Mouse (Mus musculus): ENCODE results near the gene Pald1. TPM values are rescaled to one million over a fixed set of nuclear protein-coding genes. Genes with fewer than 3 reads are reported as not detected.
A peak's percentile ranks its signal among the peaks of the same experiment; 100 is the strongest.

Gene Pald1
- total RNA-seq, 4 experiments from 2014 or later, result 13.2 to 24.9 (median 19.0) TPM

DNA sequence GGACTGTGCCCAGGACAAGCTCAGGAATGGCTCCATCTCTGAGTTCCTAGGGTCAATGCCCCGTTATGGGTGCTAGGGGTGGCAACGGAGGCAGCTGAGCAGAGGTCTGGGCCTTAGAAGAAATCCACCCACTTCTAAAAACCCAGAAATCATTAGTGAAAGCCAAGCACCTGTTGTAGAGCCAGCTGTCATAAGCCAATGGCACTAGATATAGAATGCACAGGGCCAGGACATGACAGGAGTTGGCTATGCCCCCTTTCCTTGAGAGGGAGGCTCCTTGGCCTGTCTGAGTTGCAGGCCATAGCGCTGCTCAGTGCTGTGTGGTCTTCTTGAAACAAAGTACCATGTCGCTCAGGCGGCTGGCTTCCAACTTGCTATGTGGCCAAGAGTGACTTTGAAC, 17.1 kb upstream of the Pald1 start:
- no peak for DNase-seq

DNA sequence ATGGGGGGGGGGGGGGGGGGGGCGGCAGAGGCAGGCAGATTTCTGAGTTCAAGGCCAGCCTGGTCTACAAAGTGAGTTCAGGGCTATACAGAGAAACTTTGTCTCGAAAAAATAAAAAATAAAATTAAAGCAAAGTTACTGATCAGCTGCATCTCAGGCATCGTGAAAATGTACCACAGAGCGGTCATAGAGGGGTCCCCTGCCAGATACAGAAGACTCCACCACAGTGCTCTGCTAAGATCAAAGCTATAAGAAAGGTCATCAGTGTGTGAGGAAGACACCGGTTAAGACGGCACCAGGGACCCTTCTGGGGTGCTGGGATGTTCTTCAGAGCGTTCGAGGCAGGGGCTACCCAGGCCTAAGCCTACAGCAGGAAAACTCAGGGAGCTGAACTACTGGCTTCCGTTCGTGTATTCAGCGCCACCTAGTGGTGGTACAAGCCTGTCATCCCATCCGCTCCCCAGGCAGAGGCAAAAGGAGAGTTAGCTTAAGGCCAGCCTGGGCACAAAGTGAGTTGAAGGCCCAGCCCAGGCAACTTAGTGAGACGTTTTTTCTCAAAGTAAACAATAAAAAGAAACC, 15.9 kb upstream of the Pald1 start:
- DNase-seq, result no peak

DNA sequence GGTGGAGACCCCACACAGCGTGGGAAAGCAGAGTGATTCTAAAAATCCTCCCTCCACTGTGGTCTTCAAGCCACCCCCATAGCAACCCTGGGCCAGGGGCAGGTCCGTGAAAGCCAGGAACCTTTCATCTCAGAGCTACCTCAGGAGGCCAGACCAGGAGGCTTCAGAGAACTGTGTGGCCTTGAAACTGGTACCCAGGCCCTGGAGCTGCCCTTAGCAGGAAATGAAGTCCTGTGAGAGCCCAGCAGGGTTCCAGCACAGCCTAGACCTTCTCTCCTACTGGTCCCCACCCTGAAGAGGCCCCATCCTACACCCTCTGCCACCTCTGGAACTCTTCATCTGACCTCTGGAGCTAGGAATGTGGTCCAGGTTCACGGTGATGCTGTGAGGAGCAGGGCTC, 14.8 kb upstream of the Pald1 start:
- DNase-seq, result no peak

DNA sequence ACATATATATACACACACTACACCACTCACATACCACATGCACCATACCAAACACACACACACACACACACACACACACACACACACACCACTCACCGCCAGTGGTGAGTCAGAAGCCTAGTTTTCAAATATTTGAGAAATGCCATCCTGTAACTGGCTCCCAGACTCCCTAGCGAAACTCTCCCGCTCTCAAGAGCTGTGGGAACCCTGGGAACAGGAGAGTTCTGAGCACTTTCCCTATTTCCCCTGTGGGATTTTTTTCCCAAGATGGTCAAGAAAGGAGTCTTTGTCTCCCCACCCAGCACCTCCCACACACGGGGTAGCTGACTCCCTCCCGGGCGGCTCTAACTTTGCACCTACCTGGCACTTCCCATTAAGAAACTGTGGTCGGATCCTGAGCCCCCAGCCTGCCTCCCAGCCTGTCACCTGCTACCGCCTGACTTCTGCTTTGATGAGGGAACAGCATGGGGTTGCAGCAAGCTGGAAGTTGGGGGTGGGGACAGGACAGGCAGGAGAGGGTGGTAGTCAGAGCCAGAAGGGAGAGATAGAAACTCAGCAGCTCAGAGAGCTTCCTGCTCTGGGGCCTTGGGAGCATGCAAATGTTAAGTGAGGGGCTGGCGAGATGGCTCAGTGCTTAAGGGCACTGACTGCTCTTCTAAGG, 11.3 kb upstream of the Pald1 start:
- DNase-seq, result no peak

DNA sequence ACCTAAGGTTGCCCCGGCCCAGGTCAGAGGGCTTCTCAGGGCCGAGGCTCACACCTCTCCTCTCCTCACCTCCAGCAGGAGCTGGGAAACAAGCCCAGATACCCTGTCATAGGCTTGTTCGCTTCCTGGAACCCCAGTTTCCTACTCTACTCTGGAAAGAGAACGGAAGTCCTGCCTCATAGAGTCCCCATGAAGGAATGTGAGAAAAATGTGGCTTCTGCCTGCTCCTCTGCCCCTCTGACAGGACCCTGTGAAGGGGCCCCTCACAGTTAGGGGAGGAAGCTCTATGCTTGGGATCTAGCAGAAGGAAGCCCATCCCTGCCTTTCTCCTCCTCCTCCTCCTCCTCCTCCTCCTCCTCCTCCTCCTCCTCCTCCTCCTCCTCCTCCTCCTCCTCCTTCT, 9.3 kb upstream of the Pald1 start:
- DNase-seq, result no peak

DNA sequence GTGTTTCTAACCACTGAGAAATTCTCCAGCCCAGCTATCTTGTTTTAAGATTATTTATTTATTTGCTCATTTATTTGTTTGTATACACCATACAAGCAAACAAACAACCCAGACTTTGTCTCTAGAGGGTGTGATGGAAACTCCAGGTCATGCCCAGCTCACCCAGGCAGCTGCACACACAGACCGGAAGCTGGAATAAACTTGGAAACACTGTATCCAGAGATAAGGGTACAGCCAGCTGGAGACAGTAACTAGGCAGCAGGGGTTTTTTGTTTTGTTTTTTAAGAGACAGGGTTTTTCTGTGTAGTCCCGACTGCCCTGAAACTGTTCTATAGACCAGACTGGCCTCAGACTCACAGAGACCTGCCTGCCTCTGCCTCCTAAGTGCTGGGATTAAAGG, 6.8 kb upstream of the Pald1 start:
- no peak for DNase-seq

DNA sequence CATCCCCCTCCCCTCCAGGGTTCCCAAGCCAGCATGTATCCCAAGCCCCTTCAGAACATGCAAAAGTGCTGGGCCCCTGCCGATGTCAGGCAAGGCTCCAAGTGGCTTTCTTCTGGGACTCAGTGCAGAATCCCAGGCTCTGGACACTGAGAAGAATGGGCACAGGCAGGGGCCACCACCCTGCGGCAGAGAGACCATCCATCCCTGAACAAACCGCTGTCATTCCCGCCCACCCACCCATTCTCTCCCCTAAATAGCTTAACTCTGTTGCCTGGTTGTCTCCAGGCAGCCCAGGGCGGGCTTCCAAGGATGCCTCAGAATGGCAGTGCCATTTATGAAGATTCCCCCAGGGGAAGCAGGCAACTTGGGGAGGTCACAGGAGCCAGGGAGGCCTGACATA, 5.7 kb upstream of the Pald1 start:
- no peak for DNase-seq

DNA sequence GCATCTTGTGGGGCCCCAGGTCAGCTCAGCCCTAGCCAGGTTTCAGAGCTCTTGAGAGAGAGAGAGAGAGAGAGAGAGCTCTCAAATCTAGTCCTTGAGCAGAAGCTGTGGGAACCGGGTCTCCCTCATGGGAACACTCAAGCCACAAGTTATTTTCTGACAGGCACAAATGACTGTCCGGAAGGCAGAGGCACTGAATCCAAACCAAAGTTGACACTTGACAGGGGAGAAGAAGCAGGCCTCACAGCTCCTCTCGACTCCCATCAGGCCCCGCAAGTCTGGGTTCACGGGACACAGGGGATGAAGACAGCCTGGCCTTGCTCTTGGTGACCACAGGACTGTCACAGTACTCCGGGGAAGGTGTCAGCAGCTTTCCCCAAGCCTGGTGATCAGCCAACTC, 3.0 kb upstream of the Pald1 start:
- no peak for DNase-seq

DNA sequence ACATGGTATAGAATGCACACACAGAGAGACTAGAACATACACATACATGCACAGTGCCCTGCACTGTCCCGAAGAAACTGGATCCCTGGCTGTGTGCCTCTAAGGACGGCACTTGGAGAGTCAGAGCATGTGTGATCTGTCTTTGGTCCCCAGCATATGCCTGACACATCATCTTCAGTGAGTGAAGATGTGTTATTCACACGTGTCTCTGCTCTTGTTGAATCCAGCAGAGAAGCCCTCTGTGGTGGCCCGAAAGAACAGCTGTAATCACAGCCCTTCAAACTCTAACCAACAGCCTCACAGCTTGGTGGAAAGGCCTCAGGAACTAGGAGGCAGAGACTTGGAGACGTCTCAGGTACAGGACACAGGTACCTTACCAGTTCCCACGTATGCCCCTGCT, 1.8 kb upstream of the Pald1 start:
- no peak for DNase-seq

DNA sequence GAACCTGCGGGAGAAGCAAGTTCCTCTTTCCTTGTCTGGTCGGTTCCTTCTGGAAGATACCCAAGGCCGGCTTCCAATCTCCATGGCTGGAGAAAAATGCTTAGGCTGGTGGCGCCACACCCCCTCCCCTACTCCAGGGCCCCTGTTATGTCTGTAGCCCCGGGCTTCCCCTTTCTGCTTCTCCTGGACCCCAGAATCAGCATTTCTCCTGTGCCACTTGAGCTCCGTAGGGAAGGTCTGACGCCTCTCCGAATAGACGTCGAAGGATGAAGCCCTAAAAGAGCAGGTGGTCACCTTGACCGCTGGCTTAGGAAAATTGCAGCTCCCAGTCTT, 351 bp upstream of the Pald1 start:
- no peak for DNase-seq

DNA sequence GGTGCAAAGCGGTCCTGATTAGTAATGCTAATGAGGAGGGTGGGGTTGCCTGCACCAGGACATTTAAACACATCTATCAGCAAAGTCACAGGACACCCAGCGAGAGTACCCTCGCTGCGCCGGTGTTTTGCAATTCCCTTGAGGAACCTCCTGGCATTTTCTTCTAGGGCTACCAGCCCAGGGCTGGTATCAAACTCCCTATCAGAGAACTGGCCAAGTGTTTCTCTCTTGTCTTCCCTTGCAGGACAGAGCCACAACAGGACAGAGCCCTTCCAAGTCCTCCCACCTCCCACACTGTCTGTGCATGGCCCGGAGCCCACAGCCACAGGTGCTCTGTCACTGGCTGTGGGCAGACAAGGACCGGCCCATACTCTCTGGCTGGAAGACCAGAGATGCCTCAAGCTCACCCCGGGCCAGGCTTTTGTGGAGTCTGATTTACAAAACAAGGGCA, 1.0 kb downstream of the Pald1 start:
- DNase-seq, result no peak

DNA sequence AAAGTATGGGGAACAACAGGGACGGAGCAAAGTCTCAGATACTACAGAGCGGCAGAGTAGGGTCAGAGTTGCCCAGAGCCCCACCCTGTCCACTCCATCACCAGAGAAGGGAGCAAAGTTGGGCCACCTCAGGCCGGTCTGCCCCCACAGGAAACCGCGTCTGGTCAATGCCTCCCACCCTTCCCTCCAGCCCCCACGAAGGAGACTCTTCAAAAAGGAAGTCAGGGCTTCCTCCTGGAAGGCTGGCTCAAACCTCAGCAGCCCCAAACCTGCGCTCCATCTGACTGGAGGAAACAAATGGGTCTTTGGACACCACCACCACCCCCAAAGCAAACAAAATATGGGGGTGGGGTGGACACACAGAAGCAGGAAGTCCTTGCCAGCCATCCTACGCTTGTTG, 1.5 kb downstream of the Pald1 start:
- DNase-seq, result no peak

DNA sequence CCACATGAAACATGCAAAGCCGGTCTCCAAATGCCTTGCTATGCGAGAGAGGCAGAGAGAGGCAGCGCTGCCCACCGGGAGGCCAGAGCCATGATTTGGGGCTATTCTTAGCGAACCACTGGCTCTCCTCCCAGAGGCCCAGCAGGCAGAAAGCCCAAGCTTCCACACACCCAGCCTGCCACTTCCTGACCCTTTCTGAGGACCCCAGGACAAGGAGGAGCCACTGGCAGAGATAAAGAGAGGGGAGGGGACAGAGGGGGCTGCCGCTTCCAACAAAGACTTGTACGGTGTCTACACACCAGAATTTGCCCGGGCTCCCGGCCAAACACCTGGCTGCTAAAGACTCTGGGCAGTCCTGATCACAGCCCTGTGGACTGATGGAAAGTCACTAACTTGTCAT, 3.1 kb downstream of the Pald1 start:
- DNase-seq, result no peak

DNA sequence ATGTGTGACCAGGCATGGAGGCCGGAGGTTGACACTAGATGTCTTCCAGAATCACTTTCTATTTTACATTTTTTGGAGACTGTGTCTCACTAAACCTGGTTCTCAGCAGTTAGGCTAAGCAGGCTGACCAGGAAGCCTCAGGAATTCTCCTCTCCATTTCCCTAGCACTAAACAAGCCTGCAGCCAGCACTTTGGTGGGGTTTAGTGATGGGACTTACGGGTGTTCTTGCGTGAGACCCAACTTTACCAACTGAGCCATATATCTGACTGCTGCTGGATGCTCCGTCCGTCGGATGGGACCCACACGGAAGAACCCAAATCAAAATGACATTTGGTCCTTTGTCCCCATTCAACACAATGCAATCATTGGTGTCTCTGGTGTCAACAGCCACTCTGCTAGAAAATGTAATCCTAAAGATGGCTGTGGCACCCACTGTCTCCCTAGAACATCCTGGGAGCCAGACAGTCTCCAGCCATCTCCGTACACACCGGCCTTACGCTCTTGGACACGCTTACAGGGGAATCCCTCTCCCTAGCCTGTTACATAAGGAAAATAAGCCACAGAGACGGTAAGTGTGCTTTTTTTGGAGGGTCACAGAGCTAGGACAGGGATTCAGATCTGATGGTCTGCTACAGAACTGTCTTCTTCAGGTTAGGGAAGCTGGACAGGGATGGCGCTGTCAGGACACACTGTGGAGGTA, 3.8 kb downstream of the Pald1 start:
- DNase-seq, result no peak

DNA sequence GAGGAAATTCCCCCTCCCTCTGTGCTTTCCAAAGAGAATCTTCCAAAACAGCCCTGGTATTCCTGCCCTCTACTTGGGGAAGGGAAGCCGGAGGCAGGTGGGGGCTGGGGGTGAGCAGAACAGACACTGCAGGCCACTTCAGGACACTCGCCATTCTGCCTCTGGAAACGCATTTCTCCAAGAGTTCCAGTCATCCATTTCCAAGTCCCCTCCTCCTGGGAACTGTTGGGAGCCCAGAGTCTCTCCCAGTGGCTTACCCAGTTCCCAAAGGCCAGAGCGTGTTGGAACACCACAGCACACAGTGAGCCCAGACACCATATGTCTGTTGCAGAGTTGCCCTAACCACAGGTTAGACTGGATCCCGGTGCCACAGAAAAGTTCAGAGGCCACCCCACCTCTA, 4.6 kb downstream of the Pald1 start:
- DNase-seq, result no peak

DNA sequence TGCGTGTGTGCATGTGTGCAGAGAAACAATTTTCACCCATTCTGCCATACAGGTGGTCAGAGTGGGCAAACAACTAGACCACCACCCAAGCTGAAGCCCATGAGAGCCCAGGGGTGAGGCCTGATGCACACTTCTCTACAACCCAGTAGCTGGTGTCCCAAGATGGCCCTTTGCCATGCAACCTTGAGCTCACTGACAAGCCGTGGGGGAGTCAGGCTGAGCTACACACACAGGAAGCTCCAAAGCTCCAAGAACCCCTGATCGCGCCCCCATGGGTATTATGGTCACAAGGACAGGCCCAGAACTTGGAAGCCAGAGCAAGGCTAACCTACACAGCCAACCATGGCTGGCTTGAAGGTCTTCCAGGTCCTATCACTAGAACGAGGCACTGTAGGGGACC, 5.3 kb downstream of the Pald1 start:
- DNase-seq, result no peak

DNA sequence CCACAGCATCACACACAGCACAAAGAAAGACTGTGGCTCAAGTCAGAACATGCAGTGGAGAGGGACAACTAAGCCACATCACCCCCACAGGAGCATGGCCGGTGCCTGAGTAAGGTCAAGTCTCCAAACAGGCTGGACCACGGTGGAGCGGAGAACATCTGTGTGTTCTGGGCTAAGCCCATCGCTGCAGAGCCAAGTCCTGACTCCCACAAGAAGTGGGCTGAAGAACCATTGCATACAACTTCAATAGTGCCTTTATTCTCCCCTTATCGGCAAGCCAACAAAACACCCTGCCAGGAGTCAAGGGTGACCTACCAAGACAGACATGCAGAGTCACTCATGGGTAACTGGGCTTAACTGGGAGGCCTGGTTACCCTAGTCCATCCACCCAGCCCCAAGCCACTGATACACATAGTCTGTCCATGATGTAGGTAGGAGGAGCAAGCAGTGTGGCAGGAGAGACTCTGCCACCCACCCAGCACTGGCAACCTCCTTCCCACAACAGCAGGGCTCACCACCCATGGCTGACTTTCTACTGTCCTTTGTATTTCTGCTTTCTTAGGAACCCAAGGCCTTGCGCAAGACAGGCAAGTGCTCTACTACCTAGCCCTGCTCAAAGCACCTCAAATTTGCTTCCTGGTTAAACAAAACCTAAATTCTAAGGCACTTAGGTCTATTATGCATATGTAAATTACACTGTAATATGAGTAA, 8.4 kb downstream of the Pald1 start:
- DNase-seq, result no peak

DNA sequence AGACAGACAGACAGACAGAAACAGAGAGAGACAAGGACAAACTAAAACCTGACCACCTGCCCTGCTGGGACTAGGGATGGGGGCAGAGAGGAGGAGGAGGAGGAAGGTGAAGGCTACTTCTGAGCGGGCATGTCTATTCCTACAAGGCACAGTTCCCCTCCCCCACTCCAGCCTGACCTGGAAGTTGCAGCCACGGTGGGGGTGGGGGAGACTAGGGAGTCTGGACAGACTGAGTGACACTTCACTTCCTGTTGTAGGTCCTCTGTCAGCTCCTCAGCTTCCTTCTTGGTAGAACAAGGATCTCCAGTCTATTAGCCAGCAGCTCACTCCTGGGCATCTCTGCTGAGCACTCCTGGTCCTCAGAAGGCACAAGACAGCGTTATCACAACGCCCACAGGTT, 9.3 kb downstream of the Pald1 start:
- DNase-seq, result peak; percentile 45

DNA sequence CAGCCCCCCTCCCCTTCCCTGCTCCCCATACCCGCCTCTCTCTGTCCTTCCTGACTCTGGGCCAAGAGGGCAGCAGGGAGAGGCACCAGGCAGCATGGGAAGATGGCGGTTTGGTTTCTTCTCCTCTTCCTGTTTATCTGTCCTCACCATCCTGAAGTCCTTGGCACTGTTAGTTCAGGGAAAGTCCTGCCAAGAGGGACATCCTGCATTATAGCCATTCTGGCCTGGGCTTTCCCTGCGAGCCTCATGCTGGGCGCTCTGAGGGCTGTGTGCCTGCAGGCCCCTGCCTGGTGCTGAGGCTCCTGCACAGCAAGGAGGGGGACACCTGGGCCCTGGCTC, 10.8 kb downstream of the Pald1 start:
- no peak for DNase-seq

DNA sequence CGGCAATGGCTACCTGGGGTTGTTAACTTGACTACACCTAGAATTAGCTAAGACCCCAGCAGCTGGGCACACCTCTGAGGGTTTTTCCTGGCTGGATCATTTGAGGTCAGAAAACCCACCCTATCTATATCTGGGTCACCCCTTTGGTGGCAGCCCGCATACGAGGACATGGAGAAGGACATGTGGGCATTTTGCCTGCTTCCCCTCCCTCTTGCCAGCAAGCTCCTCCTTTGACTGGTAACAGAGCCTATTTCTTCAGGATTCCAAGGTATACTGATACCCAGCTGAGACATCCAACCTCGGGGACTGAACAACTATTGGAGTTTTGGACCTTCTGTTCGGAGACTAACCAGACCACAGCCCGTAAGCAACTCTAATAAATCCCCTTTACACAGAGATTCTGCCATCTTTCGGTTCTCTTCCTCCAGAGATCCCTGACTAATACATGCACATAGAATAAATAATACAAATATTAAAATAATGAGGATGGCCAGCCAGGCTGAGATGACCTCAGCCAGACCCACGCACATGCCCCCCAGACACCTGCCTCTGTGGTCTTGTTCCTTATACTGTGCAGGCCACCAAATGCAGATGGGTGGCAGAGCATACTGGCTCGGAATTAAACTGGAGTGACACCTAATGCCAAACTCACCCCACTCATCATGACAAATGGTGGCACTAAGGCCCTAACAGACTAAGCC, 11.3 kb downstream of the Pald1 start:
- DNase-seq, result no peak

DNA sequence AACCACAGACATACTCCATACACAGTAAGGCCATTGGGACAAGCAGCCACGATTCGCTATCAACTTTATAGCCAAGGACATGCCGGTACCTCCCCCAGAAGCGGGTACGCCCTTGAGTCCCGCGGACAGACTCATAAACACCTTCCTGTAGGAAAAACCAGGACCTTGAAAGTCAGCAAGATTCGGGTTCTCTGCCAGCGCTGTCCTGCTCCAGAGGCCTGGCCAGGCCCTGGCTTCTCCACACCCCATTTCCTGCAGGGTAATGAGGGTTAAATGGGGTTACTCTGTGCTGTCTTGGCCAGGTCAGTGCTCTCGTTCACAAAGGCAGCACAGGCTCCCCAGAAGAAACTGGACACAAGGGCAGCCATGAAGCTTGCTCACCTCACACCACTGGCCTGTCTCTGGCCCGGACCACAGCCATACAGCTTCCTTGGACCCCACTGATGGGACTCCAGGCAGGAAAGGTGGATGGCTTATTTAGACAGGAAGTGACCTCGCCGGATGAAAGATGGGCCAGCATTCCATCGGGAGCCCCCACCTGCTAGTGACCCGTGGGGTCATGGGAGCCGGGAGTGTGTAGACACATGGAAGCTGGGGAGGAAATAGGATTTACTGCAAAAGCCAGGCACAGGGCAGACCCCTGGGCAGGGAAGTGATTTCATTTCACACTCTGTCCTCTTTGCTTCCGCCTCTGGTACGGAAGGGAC, 12.9 kb downstream of the Pald1 start:
- peak; percentile 55 for DNase-seq

DNA sequence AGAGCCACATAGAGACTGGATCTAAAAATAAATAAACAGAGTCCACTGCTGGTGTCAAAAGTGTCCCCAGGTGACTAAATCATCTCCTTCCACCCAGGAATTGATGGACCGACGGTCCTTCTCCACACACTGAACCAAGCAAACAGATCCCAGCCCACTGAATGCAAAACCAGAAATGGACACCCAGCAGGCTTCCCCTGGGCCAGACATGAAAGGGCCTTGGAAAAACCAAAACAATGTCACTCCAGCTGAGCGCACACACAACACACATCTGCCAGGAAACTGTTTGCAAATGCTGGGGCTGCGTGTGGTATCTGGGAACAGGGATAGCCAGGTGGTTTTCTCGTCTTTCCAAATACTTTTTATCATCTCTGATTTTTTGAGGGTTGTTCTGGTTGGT, 13.6 kb downstream of the Pald1 start:
- no peak for DNase-seq

DNA sequence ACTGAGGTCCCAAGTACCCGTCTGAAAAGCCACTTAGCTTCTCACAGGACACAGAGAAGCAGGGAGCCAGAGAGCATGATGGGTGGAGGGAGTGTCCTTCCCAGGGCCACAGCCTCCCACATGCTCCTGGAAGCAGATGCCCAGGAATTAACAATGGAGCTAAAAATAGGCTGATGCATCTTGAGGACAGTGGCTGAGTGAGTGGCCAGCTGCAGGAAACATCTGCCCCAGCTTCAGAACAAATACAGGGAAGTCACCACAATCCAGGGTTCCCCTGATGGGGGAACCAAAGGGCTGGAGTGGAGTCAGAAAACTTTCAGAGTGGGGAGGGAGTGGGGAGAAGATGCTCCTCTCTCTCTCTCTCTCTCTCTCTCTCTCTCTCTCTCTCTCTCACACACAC, 17.4 kb downstream of the Pald1 start:
- peak; percentile 32 for DNase-seq

All from adrenal gland, adult 8-10 months (tissue).